8 mouse cellular contexts compared by ENCODE assay signal in the genomic region with DNA sequence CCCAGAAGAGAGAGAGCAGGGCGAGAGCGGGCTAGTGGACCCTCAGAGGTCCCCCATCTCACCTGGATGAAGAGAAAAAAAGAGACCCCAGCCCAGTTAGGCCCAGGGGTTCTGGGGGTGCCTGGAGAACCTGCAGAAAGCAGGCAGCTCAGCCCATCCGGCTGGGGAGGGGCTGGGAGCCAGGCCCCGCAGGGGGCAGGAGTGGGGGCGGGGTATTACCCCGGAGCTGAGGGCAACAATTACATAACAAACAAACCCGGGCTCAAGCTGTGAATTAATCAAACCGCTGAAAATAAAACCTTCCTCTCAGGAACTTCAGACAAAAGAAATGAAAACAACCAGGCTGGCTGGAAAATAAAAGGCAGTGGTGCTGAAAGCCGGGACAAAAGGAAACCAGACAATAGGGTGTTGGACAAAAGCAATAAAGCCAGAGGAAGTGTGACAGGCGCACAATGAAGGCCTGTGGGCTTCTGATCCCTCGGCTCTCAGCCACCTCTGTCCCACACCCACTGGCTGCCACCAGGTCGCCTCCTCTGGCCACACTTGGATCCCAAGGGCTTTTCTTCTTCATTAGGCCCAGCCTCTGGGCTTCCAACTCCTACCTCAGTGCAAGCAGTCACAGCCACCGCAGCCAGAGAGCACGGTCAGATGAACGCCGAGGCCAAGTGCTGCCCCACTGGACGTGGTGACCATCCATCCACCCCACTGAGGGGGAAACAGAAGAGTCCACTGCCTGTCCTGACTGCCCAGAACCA. TPM values are rescaled to one million over a fixed set of nuclear protein-coding genes. Genes with fewer than 3 reads are reported as not detected.
A peak's percentile ranks its signal among the peaks of the same experiment; 100 is the strongest.
DNase-seq lines count a peak whose midpoint lies in the region; ATAC-seq and TF ChIP-seq lines count a peak whose summit lies in the region.

No protein-coding gene starts in this region.

- peaks cover 2% of the 10 kb centered on the region for H3K36me3 ChIP-seq in limb, embryonic 12.5 days

- H3K27me3 ChIP-seq in Patski = no peaks in the 10 kb centered on the region
- no peaks in the 10 kb centered on the region for H3K27me3 ChIP-seq in limb, embryonic 12.5 days

- peak; percentile 30 for DNase-seq in Patski (ENCODE audit: low read depth, low spot score)
- peak; percentile 76 for DNase-seq in embryo, embryonic 9.5 days (ENCODE audit: extremely low spot score)
- DNase-seq in heart, postnatal 14 days = peak; percentile 42 to 47
- peak; percentile 85 for DNase-seq in retina, embryonic 14.5 days (ENCODE audit: low spot score)
- DNase-seq in gastrocnemius, adult 18-20 months (ENCODE audit: low spot score) = no peak
- DNase-seq in adipocyte (ENCODE audit: low spot score) = no peak
- no peak for DNase-seq in urinary bladder, adult 18-20 months (ENCODE audit: low spot score in 2 of 2)

- TF ChIP-seq CTCF in Patski (IDR thresholded peaks at IDR 0.05) = no peak

- peak overlapping the region; percentile 71 for H3K27ac ChIP-seq in limb, embryonic 12.5 days

- no peak overlapping the region for H3K4me3 ChIP-seq in limb, embryonic 12.5 days (replicated peaks)

- POLR2A ChIA-PET in Patski (lab: Charles Lee) = no interaction called here

- ATAC-seq in Patski = no peak
- no peak for ATAC-seq in limb, embryonic 12.5 days (ENCODE audit: insufficient number of reproducible peaks, insufficient read depth, low FRiP score, low TSS enrichment, low read depth)

- peak overlapping the region; percentile 31 for H3K4me2 ChIP-seq in limb, embryonic 12.5 days

- peak overlapping the region; percentile 50 for H3K9ac ChIP-seq in limb, embryonic 12.5 days (replicated peaks)

- peaks cover 11% of the 10 kb centered on the region for H3K4me1 ChIP-seq in limb, embryonic 12.5 days (replicated peaks)

- in situ Hi-C loops in Patski (cut with MboI; ENCODE audit: low pct_unique_long_range_greater_than_20kb) = loop anchor here (25.0 kb wide), 1 partner anchor 515 kb away; the partner anchor contains the start of genes Optc and Prelp

- intact Hi-C loops in heart, postnatal 14 days (cut with DNase I) = no loop called here

- H3K9me3 ChIP-seq in limb, embryonic 12.5 days = no peaks in the 10 kb centered on the region

- WGBS in limb, embryonic 12.5 days = 14% methylated on average over 17 of the region's 17 CpGs

- CTCF ChIA-PET in Patski (lab: Charles Lee) = no interaction called here

RNA-seq across cellular contexts. Expression of gene Sox13, which starts 26.5 kb away (rescaled TPM):
- polyA plus RNA-seq in Patski (2021) = 11.3 TPM
- total RNA-seq in heart, postnatal 14 days (2021) = 10 to 100 TPM; 22.3 to 23.9 TPM
- polyA plus RNA-seq in limb, embryonic 12.5 days (2016; fragmentation: Nextera tagmentation; extraction: Ambion mirVana) = 5.6 and 8.0 TPM in 2 replicates
- total RNA-seq in gastrocnemius, adult 18-20 months (2021) = 10 to 100 TPM in 1 of 2 experiments, 1 to 10 TPM in 1; 6.2 to 11.5 TPM

RNA-seq across cellular contexts. Expression of gene Etnk2, which starts 34.3 kb away (rescaled TPM):
- polyA plus RNA-seq in Patski (2021) = 0.51 TPM
- total RNA-seq in heart, postnatal 14 days (2021) = under 1 TPM; 0.49 to 0.67 TPM
- polyA plus RNA-seq in limb, embryonic 12.5 days (2016; fragmentation: Nextera tagmentation; extraction: Ambion mirVana) = 1.3 and 1.7 TPM in 2 replicates
- total RNA-seq in gastrocnemius, adult 18-20 months (2021) = under 1 TPM; 0.17 to 0.34 TPM

RNA-seq across cellular contexts. Expression of gene Ren1, which starts 47.4 kb away (rescaled TPM):
- not detected for polyA plus RNA-seq in Patski (2021)
- under 1 TPM in 1 of 2 experiments, not detected in 1; 0.24 TPM for total RNA-seq in heart, postnatal 14 days (2021)
- not detected in 2 replicates for polyA plus RNA-seq in limb, embryonic 12.5 days (2016; fragmentation: Nextera tagmentation; extraction: Ambion mirVana)
- total RNA-seq in gastrocnemius, adult 18-20 months (2021) = under 1 TPM in 1 of 2 experiments, not detected in 1; 0.46 TPM

Comparison
In these comparisons a context has a peak if more than half of its experiments do, and no peak if none do; other contexts are left out.
1. DNase-seq: peak in Patski (single experiment), embryo, embryonic 9.5 days (single experiment), heart, postnatal 14 days (2 of 2) and retina, embryonic 14.5 days (single experiment); none in gastrocnemius, adult 18-20 months (single experiment), adipocyte (single experiment) and urinary bladder, adult 18-20 months (0 of 2).